Mouse (Mus musculus) left cerebral cortex, postnatal 4 days (tissue): ENCODE data around the gene Dgkd. TPM values are rescaled to one million over a fixed set of nuclear protein-coding genes. Genes with fewer than 3 reads are reported as not detected.

Source experiments
- DNase-seq: peaks from one replicate; pipeline ENCODE4 v3.0.0-alpha.2; 2022
- intact Hi-C: fragments of 180-260 bp; cut with DNase I; formaldehyde crosslinking; loops from one replicate; pipeline ENCODE4 v1.15.1; 2025
- total RNA-seq, 2 experiments: library from RNA; stranded (reverse); gene quantifications; 2 replicates each; pipeline ENCODE4 v1.2.3; 2021

The Dgkd gene
- total RNA-seq, 2 experiments from 2014 or later = 132 to 138 TPM

GRCm38 (mm10) chr1:87929730-87930129 is 76.6 kb downstream of the Dgkd start:
- peak; percentile 57 for DNase-seq
- intact Hi-C loops = no loop called here

GRCm38 (mm10) chr1:87933051-87933450 is 80.0 kb downstream of the Dgkd start:
- intact Hi-C loops = no loop called here
- no peak for DNase-seq

GRCm38 (mm10) chr1:87935095-87935494 is 82.0 kb downstream of the Dgkd start:
- intact Hi-C loops = no loop called here
- no peak for DNase-seq

GRCm38 (mm10) chr1:87935546-87935945 is 82.5 kb downstream of the Dgkd start:
- intact Hi-C loops = no loop called here
- DNase-seq = no peak

GRCm38 (mm10) chr1:87936075-87936474 is 83.0 kb downstream of the Dgkd start:
- DNase-seq = no peak
- intact Hi-C loops = no loop called here

GRCm38 (mm10) chr1:87936516-87936915 is 83.4 kb downstream of the Dgkd start:
- intact Hi-C loops = no loop called here
- DNase-seq = no peak

- intact Hi-C loops = loop anchor here (10.0 kb wide), 1 partner anchor 167 kb away; no protein-coding TSS in a partner anchor
- no peak for DNase-seq
These were observed 88.7 kb downstream of the Dgkd start for GRCm38 (mm10) chr1:87941765-87942164.

- intact Hi-C loops = loop anchor here (10.0 kb wide), 1 partner anchor 173 kb away; no protein-coding TSS in a partner anchor
- DNase-seq = no peak
These were observed 94.6 kb downstream of the Dgkd start for GRCm38 (mm10) chr1:87947681-87948091.

GRCm38 (mm10) chr1:87951641-87952040 is 98.6 kb downstream of the Dgkd start:
- intact Hi-C loops = no loop called here
- no peak for DNase-seq

GRCm38 (mm10) chr1:87953073-87953472 is 100.0 kb downstream of the Dgkd start:
- no peak for DNase-seq
- intact Hi-C loops = no loop called here

- intact Hi-C loops = no loop called here
- DNase-seq = no peak
These were observed 105.8 kb downstream of the Dgkd start for GRCm38 (mm10) chr1:87958931-87959330.

GRCm38 (mm10) chr1:87959532-87959931 is 106.4 kb downstream of the Dgkd start:
- no peak for DNase-seq
- intact Hi-C loops = no loop called here

- DNase-seq = no peak
- intact Hi-C loops = no loop called here
These were observed 106.9 kb downstream of the Dgkd start for GRCm38 (mm10) chr1:87959998-87960431.

- intact Hi-C loops = no loop called here
- no peak for DNase-seq
These were observed 107.7 kb downstream of the Dgkd start for GRCm38 (mm10) chr1:87960752-87961151.

- intact Hi-C loops = no loop called here
- DNase-seq = no peak
These were observed 108.5 kb downstream of the Dgkd start for GRCm38 (mm10) chr1:87961459-87962167.

- intact Hi-C loops = loop anchor here (10.0 kb wide), 1 partner anchor 546 kb away; no protein-coding TSS in a partner anchor
- DNase-seq = no peak
These were observed 117.3 kb downstream of the Dgkd start for GRCm38 (mm10) chr1:87970381-87970780.

GRCm38 (mm10) chr1:87982291-87982690 is 129.2 kb downstream of the Dgkd start:
- intact Hi-C loops = no loop called here
- no peak for DNase-seq

GRCm38 (mm10) chr1:87992716-87993115 is 139.6 kb downstream of the Dgkd start:
- no peak for DNase-seq
- intact Hi-C loops = no loop called here

Other genes starting within 250 kb of the Dgkd start
- 10 to 100 TPM; 10.2 to 10.7 TPM for gene Inpp5d, start 233.0 kb upstream of the Dgkd start, total RNA-seq
- gene Atg16l1, start 97.4 kb upstream of the Dgkd start, total RNA-seq = 10 to 100 TPM; 79.4 to 83.8 TPM
- gene Sag, start 49.6 kb upstream of the Dgkd start, total RNA-seq = 1 to 10 TPM; 1.1 to 2.0 TPM
- 10 to 100 TPM; 27.9 to 29.8 TPM for gene Usp40, start 155.3 kb downstream of the Dgkd start, total RNA-seq
- not detected for gene Ugt1a10, start 202.1 kb downstream of the Dgkd start, total RNA-seq
- not detected for gene Ugt1a9, start 217.5 kb downstream of the Dgkd start, total RNA-seq
- not detected for gene Ugt1a8, start 234.5 kb downstream of the Dgkd start, total RNA-seq
- under 1 TPM; 0.40 to 0.56 TPM for gene Ugt1a7c, start 241.8 kb downstream of the Dgkd start, total RNA-seq
- not detected for gene Ugt1a6b, start 250.0 kb downstream of the Dgkd start, total RNA-seq